Mouse (Mus musculus) adrenal gland, adult 2 months (tissue): ENCODE measurements around the gene Dhrs7b. TPM values are rescaled to one million over a fixed set of nuclear protein-coding genes. Genes with fewer than 3 reads are reported as not detected.
"Not testable (repeated sequence)": the region's sequence is repeated elsewhere in the genome, so short reads cannot be mapped to it uniquely, and the experiment has no call there.

Experiments
- DNase-seq: peaks from one replicate; pipeline ENCODE4 v3.0.0; 2021
- polyA plus RNA-seq: library from polyadenylated mRNA; depleted of rRNA; stranded (reverse); fragments of >200 nt; gene quantifications from 2 replicates; pipeline ENCODE4 v1.2.3, GENCODE M21; 2012
- total RNA-seq, 2 experiments: library from RNA; stranded (reverse); gene quantifications; 2 replicates each; pipeline ENCODE4 v1.2.3; 2021

Dhrs7b gene
- total and polyA plus RNA-seq, 3 experiments = 13.2 to 53.7 (median 36.9) TPM

DNA sequence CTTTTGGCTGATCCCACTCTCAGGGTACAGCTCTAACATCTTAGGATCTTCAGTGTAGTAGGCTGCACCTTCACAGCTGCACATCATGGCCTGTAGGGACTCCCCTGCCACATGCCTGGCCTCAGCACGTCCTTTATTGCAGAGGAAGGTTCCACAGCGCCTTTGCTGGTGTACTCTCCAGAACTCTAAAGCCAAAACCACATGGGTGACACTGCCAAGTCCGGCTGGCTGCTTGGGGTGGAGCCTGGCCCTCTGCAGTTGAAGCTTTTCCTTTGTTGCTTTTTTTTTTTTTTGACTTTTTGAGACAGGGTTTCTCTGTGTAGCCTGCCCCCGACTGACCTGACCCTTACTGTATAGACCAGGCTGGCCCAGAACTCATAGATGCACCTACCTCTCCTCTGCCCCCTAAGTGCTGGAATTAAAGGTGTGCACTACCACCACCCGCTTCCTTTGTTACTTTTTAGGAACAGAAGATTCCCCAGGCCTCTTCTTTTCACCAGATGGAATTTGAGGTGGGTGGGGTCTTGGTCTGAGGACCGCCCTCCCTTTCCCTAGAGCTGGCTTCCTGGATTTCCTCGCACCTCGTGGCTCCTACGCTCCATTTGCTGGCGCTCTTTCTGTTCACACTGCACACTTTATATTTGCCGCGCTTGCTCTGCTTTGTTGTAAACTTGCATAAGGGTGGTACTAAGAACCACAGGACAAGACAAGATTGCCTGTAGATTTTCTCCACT, 11.2 kb downstream of the Dhrs7b start:
- DNase-seq = peak; percentile 56

DNA sequence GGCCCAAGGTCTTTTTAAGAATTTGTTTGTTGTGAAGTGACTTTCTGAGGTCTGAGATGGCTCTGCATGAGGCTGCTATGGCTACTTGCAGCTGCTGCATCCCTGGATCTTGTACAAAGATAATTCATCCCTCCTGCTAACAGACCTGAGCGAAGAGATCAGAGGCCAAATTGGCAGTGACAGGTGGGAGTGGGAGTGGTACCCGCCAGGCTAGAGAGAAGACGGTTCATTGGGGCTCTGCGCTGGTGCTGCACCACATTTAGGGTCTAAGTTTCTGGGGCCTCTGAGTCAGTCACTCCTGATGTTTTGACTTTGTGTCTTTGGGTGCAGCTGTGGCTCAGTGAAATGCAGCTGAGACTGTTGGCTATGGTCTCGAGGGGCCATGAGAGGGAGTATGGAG, 13.0 kb downstream of the Dhrs7b start:
- no peak for DNase-seq

- no peak for DNase-seq
Observed at GRCm38 (mm10) chr11:60845415-60845814, 15.0 kb downstream of the Dhrs7b start.

DNA sequence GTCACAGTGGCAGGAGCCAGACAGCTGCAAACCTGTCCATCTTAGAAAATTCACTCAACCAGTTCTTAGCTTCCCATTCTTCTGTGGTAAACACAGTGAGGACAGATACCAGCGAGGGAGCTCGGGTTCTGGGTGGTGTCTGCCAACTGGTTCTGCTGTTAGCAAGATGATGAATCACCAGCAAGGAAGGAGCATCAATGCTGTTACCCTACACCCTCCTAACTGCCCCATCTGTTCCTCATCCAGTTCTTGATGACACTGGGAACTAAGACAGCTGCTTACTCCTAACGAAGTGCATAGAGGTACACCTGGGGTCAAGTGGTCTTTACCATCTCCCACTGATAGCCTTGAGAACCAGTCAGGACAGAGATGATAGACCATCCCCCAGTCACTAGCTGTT, 26.2 kb downstream of the Dhrs7b start:
- no peak for DNase-seq

GRCm38 (mm10) chr11:60861993-60862392, 31.6 kb downstream of the Dhrs7b start:
- DNase-seq = peak; percentile 73

GRCm38 (mm10) chr11:60863196-60863595, 32.8 kb downstream of the Dhrs7b start:
- DNase-seq = peak; percentile 37

GRCm38 (mm10) chr11:60864166-60864565, 33.7 kb downstream of the Dhrs7b start:
- DNase-seq = no peak

- DNase-seq = peak; percentile 54
Observed at GRCm38 (mm10) chr11:60864916-60865315, 34.5 kb downstream of the Dhrs7b start.

GRCm38 (mm10) chr11:60866021-60866420, 35.6 kb downstream of the Dhrs7b start:
- no peak for DNase-seq

- DNase-seq = no peak
Observed at GRCm38 (mm10) chr11:60867456-60867855, 37.0 kb downstream of the Dhrs7b start.

DNA sequence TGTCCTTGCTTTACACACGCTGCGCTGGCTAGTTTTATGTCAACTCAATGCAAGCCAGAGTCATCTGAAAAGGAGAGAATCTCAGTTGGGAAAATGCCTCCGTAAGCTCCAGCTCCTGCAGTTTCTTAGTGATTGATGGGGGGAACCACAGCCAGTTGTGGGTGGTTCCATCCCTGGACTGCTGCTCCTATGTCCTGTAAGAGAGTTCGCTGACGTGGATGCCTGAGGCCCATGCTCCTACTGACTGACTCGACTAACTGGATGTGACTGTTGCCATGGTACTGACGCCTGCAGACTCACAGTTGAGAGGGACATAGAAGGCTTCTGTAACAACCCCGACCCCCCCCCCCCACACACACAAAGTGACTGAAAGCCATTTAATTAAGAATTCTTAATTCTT, 37.5 kb downstream of the Dhrs7b start:
- DNase-seq = peak; percentile 53

DNA sequence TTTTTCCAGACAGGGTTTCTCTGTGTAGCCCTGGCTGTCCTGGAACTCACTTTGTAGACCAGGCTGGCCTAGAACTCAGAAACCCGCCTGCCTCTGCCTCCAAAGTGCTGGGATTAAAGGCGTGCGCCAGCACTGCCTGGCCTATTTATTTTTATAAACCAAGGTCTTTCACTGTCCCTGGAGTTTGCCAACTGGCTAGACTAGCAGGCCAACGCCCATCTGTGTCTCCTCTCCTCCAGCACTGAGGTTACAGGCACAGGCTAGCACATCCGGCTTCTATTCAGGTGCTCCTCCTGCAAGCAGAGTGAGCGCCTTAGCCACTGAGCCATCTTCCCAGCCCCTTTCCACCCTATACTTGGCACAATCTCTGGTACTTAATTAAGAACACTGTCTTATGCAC, 39.0 kb downstream of the Dhrs7b start:
- DNase-seq = peak; percentile 60

GRCm38 (mm10) chr11:60871409-60871808, 41.0 kb downstream of the Dhrs7b start:
- DNase-seq = no peak

GRCm38 (mm10) chr11:60873101-60873500, 42.7 kb downstream of the Dhrs7b start:
- DNase-seq = no peak

- peak; percentile 79 for DNase-seq
Observed at GRCm38 (mm10) chr11:60878056-60878612, 47.7 kb downstream of the Dhrs7b start.

DNA sequence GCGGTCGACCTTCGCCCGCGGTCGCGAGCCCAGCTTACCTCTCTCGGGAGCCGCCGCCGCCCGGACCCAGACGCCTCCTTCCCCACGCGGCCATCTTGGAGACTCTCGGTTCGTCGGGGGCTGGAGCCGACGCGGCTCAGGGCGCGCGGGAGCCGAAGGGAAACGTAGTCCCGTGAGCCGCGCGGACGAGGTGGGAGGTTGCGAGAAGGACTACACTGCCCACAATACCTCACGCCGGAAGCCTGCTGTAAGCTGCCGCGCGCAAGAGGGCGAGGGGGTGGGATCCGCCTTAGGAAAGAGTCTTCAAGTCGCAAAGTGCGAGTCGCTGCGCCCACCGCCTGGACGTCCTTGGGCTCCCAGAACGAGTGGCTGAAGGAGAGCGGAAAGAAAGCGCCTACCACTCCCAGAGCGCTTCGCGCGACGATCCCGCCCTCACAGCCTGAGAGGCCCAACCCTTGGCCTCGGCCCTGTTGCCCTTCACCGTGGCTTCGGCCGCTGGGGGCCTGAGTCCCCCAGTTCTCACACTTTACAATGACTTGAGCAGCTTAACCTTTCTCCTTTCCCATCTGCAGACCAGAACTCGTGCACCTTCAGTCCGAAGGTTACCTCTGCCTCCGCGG, 48.4 kb downstream of the Dhrs7b start, which contains the start of gene Tmem11:
TSS of gene Tmem11 (minus strand) at position 598 of the 620 bp plus-strand sequence.
- DNase-seq = peak; percentile 97

DNA sequence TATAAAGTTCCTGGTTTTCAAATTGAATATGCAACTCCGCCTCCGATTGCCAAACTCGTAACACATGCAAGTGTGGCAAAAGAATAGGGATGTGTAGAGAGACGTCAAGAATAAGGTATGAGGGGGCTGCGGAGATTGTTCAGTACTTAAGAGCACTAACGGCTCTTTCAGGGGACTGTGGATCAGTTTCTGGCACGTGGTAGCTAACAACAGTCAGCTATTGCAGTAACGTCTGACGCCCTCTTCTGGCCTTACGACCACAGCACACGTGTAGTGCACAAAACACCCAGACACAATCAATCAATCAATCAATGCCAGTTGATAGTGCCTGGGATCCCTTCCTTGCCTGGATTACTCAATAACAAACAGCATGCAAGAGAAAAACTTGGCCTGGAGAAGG, 49.0 kb downstream of the Dhrs7b start:
- peak; percentile 52 for DNase-seq

GRCm38 (mm10) chr11:60880559-60880958, 50.1 kb downstream of the Dhrs7b start:
- no peak for DNase-seq

- no peak for DNase-seq
Observed at GRCm38 (mm10) chr11:60882386-60882785, 52.0 kb downstream of the Dhrs7b start.

GRCm38 (mm10) chr11:60886986-60887385, 56.6 kb downstream of the Dhrs7b start:
- DNase-seq = not testable (repeated sequence)

GRCm38 (mm10) chr11:60889861-60890260, 59.4 kb downstream of the Dhrs7b start:
- no peak for DNase-seq

DNA sequence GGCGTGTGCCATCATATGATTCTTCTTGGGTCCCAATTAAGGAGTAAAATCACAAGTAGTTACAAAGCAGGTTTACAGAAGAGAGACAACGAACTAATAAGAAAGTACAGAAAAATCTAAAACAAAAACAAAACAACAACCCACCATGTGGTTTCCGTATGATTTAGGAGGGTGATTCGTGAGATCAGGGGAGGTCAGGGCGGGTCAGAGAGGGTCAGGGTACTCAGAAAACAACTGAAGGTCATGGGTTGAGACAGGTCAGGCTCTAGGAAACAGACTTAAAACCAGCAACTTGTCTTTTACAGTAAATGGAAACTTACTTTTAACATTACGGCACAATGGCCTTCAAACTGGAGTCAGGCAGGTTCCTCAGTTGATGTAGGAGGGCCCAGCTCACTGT, 59.9 kb downstream of the Dhrs7b start:
- DNase-seq = no peak

DNA sequence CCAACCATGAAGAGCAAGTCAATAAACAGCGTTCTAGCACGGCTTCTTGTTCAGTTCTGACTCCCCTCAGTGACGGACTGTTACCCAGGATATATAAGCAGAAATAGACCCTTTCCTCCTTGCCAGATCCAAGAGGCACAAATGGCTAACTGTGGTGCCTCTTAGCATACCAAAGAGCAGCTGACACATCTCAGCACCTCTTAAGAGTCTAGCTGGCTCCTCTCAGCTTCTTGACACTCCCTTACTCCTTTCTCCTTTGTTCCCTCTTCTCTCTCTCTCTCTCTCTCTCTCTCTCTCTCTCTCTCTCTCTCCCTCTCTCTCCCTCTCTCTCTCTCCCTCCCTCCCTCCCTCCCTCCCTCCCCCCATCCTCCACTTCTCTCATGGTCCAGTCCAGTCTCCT, 60.3 kb downstream of the Dhrs7b start:
- no peak for DNase-seq
